Mouse (Mus musculus): ENCODE measurements around the gene Enah. TPM values are rescaled to one million over a fixed set of nuclear protein-coding genes. Genes with fewer than 3 reads are reported as not detected.

Gene Enah
- total RNA-seq, 2 experiments from 2014 or later = 57.5 to 119 TPM

GRCm38 (mm10) chr1:181854829-181855228 is 165.0 kb downstream of the Enah start:
- intact Hi-C loops (cut with DNase I; ENCODE audit: low total_unique reads) = no loop called here
- DNase-seq = no peak

GRCm38 (mm10) chr1:181853081-181853736 is 166.6 kb downstream of the Enah start:
- no peak for DNase-seq
- intact Hi-C loops (cut with DNase I; ENCODE audit: low total_unique reads) = no loop called here

- intact Hi-C loops (cut with DNase I; ENCODE audit: low total_unique reads) = no loop called here
- DNase-seq = no peak
Observed at GRCm38 (mm10) chr1:181852466-181852865, 167.3 kb downstream of the Enah start.

DNA sequence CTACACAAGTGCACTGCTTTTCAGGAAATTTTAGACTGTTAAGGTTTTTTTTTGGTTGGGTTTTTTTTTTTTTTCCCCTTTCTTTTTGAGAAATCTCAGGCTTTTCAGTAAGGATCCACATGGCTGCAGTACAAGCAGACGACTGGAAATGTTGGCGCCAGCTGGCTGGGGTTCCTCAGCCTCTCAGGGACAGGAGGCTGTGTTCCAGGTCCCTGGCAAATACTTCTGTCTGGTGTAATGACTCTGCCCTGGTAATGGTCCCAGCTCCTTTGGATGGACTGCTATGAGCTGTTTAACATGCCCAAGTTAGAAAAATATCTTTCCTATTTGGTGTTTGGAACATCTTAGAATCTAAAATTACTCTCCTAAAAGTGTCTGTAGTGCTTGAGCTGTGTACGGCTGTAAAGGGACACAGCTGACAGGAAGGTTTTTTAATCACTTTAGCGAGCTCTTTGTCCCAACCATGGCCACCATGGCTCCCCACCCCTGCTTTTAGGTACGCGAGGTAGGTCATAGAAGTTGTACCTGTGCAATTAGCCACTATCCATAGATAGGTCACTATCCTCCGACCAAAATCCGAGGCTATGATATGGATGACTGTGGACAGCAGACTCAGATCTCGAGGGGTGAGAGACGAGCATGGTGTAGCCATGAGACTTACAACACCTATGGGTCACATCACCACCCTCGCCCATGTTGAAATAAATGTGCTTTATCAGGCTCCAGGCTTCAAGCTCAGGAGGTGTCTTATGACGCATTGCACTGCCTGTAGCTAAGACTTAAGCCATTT is 168.1 kb downstream of the Enah start:
- peak; percentile 87 for DNase-seq
- intact Hi-C loops (cut with DNase I; ENCODE audit: low total_unique reads) = no loop called here

DNA sequence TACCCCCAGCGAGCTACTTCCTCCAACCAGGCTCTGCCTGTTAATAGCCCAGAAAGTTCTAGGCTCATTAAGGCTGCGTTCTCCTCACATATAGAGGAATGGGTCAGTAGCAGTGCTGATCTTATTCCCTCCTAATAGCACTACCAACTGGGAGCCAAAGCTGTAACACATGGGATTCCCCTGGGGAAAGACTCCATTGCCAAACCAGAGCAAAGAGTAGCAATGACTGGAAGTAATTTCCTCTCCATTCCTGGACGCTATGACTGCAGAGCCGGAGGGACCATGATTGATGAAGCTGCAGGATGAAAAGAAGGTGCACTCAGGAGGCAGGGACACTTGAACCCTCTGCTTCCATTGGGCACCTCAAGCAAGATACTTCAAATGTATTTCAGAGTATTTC is 169.3 kb downstream of the Enah start:
- intact Hi-C loops (cut with DNase I; ENCODE audit: low total_unique reads) = no loop called here
- DNase-seq = no peak

GRCm38 (mm10) chr1:181848210-181848609 is 171.6 kb downstream of the Enah start:
- no peak for DNase-seq
- intact Hi-C loops (cut with DNase I; ENCODE audit: low total_unique reads) = no loop called here

DNA sequence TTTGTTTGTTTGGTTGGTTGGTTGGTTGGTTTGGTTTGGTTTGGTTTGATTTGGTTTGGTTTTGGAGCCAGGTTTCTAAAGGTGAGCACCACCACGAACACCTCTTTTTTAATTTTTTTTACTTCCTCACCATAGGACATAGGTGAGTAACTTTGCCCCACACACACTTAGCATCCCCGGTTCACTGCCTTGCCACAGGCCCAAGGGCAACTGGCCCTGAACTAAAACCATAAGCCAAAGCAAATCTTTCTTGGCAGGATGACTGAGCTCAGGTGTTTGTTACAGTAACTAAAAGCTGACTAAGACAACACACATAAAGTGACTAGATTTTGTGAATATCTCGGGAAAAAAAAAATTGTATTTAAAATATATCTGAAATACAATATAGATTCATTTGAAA is 172.4 kb downstream of the Enah start:
- DNase-seq = no peak
- intact Hi-C loops (cut with DNase I; ENCODE audit: low total_unique reads) = no loop called here

Other genes with a start within 250 kb of the Enah start
- 10 to 100 TPM; 24.6 to 26.8 TPM for gene Lbr, start 176.9 kb downstream of the Enah start, total RNA-seq (2021)
- 10 to 100 TPM; 36.2 to 39.1 TPM for gene Srp9, start 104.7 kb upstream of the Enah start, total RNA-seq (2021)
- gene Vmn1r1, start 144.5 kb upstream of the Enah start, total RNA-seq (2021) = not detected